Mouse (Mus musculus): ENCODE measurements around the gene Saxo1. TPM values are rescaled to one million over a fixed set of nuclear protein-coding genes. Genes with fewer than 3 reads are reported as not detected.

Saxo1 gene
- polyA plus RNA-seq, 1 experiment: 95.3 TPM

DNA sequence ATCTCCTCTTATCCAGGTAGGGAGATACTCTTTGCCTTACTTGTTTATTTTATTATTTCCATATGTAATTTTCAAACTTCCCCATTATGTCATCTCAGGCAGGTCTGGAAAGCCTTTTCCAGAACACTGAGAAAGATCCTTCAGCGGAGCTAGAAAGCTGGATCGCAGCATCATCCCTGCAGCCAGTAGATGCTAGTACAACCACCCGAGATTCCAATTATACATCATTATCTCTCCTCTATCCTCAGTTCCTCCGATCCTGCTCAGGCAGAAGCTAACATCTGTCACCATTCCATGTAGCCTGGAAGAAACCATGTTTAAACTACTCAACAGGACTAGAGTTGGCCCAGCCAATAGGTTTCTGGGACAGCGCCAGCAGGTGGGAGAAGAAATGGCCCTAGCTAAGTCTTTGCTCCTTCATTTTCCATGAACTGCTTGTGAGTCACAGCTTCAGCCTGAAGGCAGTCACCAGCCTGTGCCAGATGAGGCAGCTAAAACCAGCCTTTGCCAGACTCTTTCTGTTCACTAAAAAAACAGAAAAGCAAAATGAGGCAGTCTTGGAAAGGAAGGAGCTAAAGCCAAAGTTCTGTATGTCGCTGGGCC, 75.0 kb downstream of the Saxo1 start:
- no peak for TF ChIP-seq CTCF (IDR thresholded peaks at IDR 0.05; ENCODE audit: control insufficient read depth, insufficient read depth, insufficient replicate concordance, low read depth, low read length)
- TF ChIP-seq POLR2A (IDR thresholded peaks at IDR 0.05; ENCODE audit: control insufficient read depth, low read depth, low read length): no peak
- peaks cover 6% of the 10 kb centered on the region for H3K4me1 ChIP-seq (ENCODE audit: control insufficient read depth, insufficient read depth, low read length)
- H3K27me3 ChIP-seq (ENCODE audit: control insufficient read depth, insufficient read depth, low read length): no peaks in the 10 kb centered on the region
- no peak overlapping the region for H3K4me3 ChIP-seq (ENCODE audit: control insufficient read depth, low read depth, low read length)
- no peak overlapping the region for H3K27ac ChIP-seq (ENCODE audit: control insufficient read depth, insufficient read depth, low read depth, low read length)
- no peaks in the 10 kb centered on the region for H3K36me3 ChIP-seq (ENCODE audit: control insufficient read depth, insufficient read depth, low read length)

DNA sequence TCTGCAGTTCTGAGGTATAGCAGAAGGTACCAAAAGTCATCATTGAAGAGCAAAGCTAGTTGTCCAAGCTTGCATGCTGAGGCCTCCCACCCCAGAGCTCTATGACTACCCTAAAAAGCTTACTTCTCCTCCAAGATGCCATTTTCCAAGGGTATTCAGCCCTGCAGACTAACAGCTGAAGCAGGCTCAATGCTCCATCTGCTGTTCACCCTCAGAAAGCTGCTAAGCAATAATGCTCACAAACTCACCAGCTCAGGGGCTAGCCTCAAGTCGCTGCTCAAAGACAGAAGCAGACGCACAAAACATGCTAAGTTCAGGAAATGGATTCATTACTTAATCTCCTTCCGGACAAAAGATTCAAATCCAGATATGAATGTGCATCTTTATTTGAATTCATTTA, 77.2 kb downstream of the Saxo1 start:
- TF ChIP-seq POLR2A (IDR thresholded peaks at IDR 0.05; ENCODE audit: control insufficient read depth, low read depth, low read length): no peak
- no peak for TF ChIP-seq CTCF (IDR thresholded peaks at IDR 0.05; ENCODE audit: control insufficient read depth, insufficient read depth, insufficient replicate concordance, low read depth, low read length)
- Histone ChIP-seq H3K27ac (ENCODE audit: control insufficient read depth, insufficient read depth, low read depth, low read length) (no peak overlapping the region), H3K36me3 (ENCODE audit: control insufficient read depth, insufficient read depth, low read length) (no peaks in the 10 kb centered on the region), H3K4me3 (ENCODE audit: control insufficient read depth, low read depth, low read length) (no peak overlapping the region), H3K27me3 (ENCODE audit: control insufficient read depth, insufficient read depth, low read length) (no peaks in the 10 kb centered on the region), H3K4me1 (ENCODE audit: control insufficient read depth, insufficient read depth, low read length) (peaks cover 6% of the 10 kb centered on the region)

DNA sequence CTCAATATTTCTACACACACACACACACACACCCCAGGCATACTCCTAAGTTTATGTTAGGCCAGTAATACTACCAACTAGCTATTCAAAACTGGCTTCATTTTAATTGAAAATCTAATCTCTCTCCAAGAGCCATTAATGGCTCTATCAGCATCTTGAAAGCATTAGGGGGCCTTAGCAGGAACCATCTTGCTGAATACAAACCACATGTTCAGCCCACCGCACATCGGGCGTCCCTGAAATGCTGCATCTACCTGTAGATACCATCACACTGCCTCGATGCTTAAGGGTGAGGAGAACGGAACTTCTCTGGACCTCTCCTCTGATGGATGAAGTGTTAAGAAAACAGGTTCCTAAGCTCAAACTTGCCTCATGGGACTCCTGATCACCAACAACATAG, 93.3 kb downstream of the Saxo1 start:
- H3K27ac ChIP-seq (ENCODE audit: control insufficient read depth, insufficient read depth, low read depth, low read length): no peak overlapping the region
- no peaks in the 10 kb centered on the region for H3K27me3 ChIP-seq (ENCODE audit: control insufficient read depth, insufficient read depth, low read length)
- H3K4me3 ChIP-seq (ENCODE audit: control insufficient read depth, low read depth, low read length): no peak overlapping the region
- no peaks in the 10 kb centered on the region for H3K4me1 ChIP-seq (ENCODE audit: control insufficient read depth, insufficient read depth, low read length)
- TF ChIP-seq CTCF (IDR thresholded peaks at IDR 0.05; ENCODE audit: control insufficient read depth, insufficient read depth, insufficient replicate concordance, low read depth, low read length) (no peak), POLR2A (IDR thresholded peaks at IDR 0.05; ENCODE audit: control insufficient read depth, low read depth, low read length) (no peak)
- H3K36me3 ChIP-seq (ENCODE audit: control insufficient read depth, insufficient read depth, low read length): no peaks in the 10 kb centered on the region

DNA sequence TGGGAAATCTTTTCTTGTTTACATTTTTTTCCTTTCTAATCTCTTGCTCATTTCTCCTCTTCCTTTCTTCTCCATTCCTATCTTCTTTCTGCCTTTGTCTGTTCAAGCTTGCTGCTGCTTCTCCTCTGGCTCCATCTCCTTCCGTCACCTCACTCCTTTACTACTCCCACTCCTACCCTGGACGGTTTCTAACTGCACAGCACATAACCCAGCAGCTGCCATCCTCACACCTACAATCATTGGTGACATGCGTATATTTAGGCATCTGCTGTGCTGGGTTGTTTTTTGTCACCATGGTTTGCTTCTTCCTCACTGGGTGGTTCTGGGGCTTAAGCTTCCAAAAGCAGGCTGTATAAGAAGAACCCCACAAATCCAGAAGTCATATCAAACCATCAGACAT, 107.7 kb downstream of the Saxo1 start:
- Histone ChIP-seq H3K4me3 (ENCODE audit: control insufficient read depth, low read depth, low read length) (no peak overlapping the region), H3K27ac (ENCODE audit: control insufficient read depth, insufficient read depth, low read depth, low read length) (no peak overlapping the region), H3K36me3 (ENCODE audit: control insufficient read depth, insufficient read depth, low read length) (no peaks in the 10 kb centered on the region), H3K27me3 (ENCODE audit: control insufficient read depth, insufficient read depth, low read length) (no peaks in the 10 kb centered on the region), H3K4me1 (ENCODE audit: control insufficient read depth, insufficient read depth, low read length) (no peaks in the 10 kb centered on the region)
- no peak for TF ChIP-seq CTCF (IDR thresholded peaks at IDR 0.05; ENCODE audit: control insufficient read depth, insufficient read depth, insufficient replicate concordance, low read depth, low read length)
- no peak for TF ChIP-seq POLR2A (IDR thresholded peaks at IDR 0.05; ENCODE audit: control insufficient read depth, low read depth, low read length)

DNA sequence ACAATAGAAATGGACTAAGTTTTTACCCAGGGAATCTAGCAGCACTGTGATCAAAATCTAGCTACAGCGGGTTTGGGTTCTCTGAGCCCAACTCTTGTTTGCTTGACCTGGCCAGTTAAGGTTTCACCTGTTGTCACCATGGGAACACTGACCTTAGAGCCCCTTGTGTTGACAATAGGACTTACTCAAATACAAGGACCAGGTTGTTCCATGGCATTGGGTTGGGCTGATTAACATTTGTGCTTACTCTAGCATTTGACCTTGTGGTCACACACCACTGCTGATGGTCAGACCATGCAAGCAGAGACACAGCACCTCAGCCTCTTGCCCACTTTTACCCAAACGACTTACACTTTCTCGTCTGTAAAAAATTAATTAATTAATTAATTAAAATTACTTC, 121.8 kb downstream of the Saxo1 start:
- Histone ChIP-seq H3K36me3 (ENCODE audit: control insufficient read depth, insufficient read depth, low read length) (no peaks in the 10 kb centered on the region), H3K4me3 (ENCODE audit: control insufficient read depth, low read depth, low read length) (no peak overlapping the region), H3K27me3 (ENCODE audit: control insufficient read depth, insufficient read depth, low read length) (no peaks in the 10 kb centered on the region), H3K4me1 (ENCODE audit: control insufficient read depth, insufficient read depth, low read length) (no peaks in the 10 kb centered on the region), H3K27ac (ENCODE audit: control insufficient read depth, insufficient read depth, low read depth, low read length) (no peak overlapping the region)
- no peak for TF ChIP-seq POLR2A (IDR thresholded peaks at IDR 0.05; ENCODE audit: control insufficient read depth, low read depth, low read length)
- no peak for TF ChIP-seq CTCF (IDR thresholded peaks at IDR 0.05; ENCODE audit: control insufficient read depth, insufficient read depth, insufficient replicate concordance, low read depth, low read length)

DNA sequence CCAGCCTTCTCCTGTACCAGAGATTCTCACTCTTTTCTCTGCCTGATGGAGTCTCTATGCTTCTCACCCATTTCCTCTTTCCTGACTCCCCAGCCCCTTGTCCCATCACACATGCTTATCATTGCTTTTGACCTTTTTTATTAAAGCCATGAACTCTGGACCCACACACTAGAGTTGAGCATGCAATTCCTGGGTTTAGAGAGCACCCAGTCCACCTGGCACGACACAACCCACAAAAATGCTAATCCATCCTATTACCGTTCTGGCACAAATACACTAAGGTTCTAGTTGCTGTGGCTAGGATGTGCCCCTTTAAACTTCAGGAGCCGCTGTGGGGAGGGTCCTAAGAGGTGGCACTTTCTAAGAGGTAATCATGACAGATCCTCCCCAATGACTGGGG, 122.5 kb downstream of the Saxo1 start:
- H3K27me3 ChIP-seq (ENCODE audit: control insufficient read depth, insufficient read depth, low read length): no peaks in the 10 kb centered on the region
- no peak overlapping the region for H3K4me3 ChIP-seq (ENCODE audit: control insufficient read depth, low read depth, low read length)
- no peaks in the 10 kb centered on the region for H3K36me3 ChIP-seq (ENCODE audit: control insufficient read depth, insufficient read depth, low read length)
- no peak overlapping the region for H3K27ac ChIP-seq (ENCODE audit: control insufficient read depth, insufficient read depth, low read depth, low read length)
- H3K4me1 ChIP-seq (ENCODE audit: control insufficient read depth, insufficient read depth, low read length): no peaks in the 10 kb centered on the region
- TF ChIP-seq CTCF (IDR thresholded peaks at IDR 0.05; ENCODE audit: control insufficient read depth, insufficient read depth, insufficient replicate concordance, low read depth, low read length) (no peak), POLR2A (IDR thresholded peaks at IDR 0.05; ENCODE audit: control insufficient read depth, low read depth, low read length) (no peak)

DNA sequence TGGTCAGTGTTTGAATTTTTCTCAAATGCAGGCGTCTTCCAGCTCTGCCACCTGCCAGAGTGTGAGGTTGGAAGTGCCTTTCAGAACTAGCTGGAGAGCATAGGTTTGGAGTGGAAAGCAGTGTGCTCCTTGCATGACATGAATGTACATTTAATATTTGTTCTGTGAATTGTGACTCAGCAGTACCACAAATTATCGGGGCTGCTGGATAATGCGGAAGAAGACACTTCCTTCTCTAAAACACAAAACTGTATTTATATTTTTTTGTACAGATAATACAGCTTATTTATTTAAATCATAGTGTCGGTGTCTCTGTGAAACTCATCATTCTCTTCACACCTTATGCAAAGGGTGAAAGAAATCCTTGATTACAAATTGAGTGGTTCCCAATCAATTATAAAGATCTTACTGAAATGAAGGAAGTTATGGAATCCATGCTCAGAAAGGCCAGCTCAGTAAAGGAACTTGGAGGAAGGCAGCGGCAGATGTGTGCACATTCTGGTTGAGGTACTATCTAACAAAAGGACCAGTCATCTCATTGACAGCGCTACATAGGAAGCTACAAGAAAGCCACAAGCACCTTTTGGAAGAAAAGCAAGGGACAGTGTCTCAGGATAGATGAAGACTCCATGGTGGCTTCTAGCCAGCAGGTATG, 129.9 kb downstream of the Saxo1 start:
- Histone ChIP-seq H3K36me3 (ENCODE audit: control insufficient read depth, insufficient read depth, low read length) (no peaks in the 10 kb centered on the region), H3K27me3 (ENCODE audit: control insufficient read depth, insufficient read depth, low read length) (no peaks in the 10 kb centered on the region), H3K4me3 (ENCODE audit: control insufficient read depth, low read depth, low read length) (no peak overlapping the region), H3K27ac (ENCODE audit: control insufficient read depth, insufficient read depth, low read depth, low read length) (no peak overlapping the region), H3K4me1 (ENCODE audit: control insufficient read depth, insufficient read depth, low read length) (peaks cover 2% of the 10 kb centered on the region; the same call in 1 of the 2 replicates)
- TF ChIP-seq POLR2A (IDR thresholded peaks at IDR 0.05; ENCODE audit: control insufficient read depth, low read depth, low read length) (no peak), CTCF (IDR thresholded peaks at IDR 0.05; ENCODE audit: control insufficient read depth, insufficient read depth, insufficient replicate concordance, low read depth, low read length) (no peak)
